9 mouse cellular contexts compared by ENCODE assay signal in genomic region chr15:6231308-6232103, GRCm38 (mm10).
DNase-seq lines count a peak whose midpoint lies in the region; ATAC-seq and TF ChIP-seq lines count a peak whose summit lies in the region.
"Had no signal": no experiment of that assay in that cellular context is flagged by ENCODE, and none has a peak within 500 bp of the region (broad histone marks: within the 10 kb centered on the region; RNA-seq: fewer than 3 reads in every experiment).

No protein-coding gene starts in this region.

- peak; percentile 83 for DNase-seq in heart, adult 11 months
- no peak for DNase-seq in heart, postnatal 25 days (ENCODE audit: low spot score)
- peak; percentile 30 for DNase-seq in midbrain, embryonic 14.5 days
- DNase-seq in midbrain, embryonic 10.5 days (ENCODE audit: low spot score), result no peak
- peak; percentile 40 for DNase-seq in brain, embryonic 14.5 days (ENCODE audit: low read depth)
- peak; percentile 31 to 45 for DNase-seq in kidney, postnatal 4 days
- no peak for DNase-seq in urinary bladder, postnatal 10 days (ENCODE audit: low spot score)
- DNase-seq in cerebellum, adult 9-11 months, result no peak

- ATAC-seq in midbrain, embryonic 14.5 days (ENCODE audit: low FRiP score, low TSS enrichment), result no peak

- H3K36me3 ChIP-seq in midbrain, embryonic 14.5 days (ENCODE audit: control insufficient read depth, insufficient read depth, low read length), result no peaks in the 10 kb centered on the region
- no peaks in the 10 kb centered on the region for H3K36me3 ChIP-seq in midbrain, embryonic 10.5 days
- H3K36me3 ChIP-seq: embryonic facial prominence, embryonic 13.5 days had no signal

- H3K9me3 ChIP-seq in midbrain, embryonic 14.5 days (ENCODE audit: control insufficient read depth, low read length), result no peaks in the 10 kb centered on the region
- H3K9me3 ChIP-seq in midbrain, embryonic 10.5 days (replicated peaks), result no peaks in the 10 kb centered on the region
- H3K9me3 ChIP-seq: embryonic facial prominence, embryonic 13.5 days had no signal

- no peak overlapping the region for H3K4me3 ChIP-seq in midbrain, embryonic 14.5 days (replicated peaks; ENCODE audit: low read depth, low read length)
- no peak overlapping the region for H3K4me3 ChIP-seq in midbrain, embryonic 10.5 days
- H3K4me3 ChIP-seq: embryonic facial prominence, embryonic 13.5 days had no signal

- intact Hi-C loops in heart, postnatal 25 days (cut with DNase I), result no loop called here

- no peak for TF ChIP-seq CTCF in brain, embryonic 14.5 days (IDR thresholded peaks at IDR 0.05; ENCODE audit: borderline replicate concordance, extremely low read depth, insufficient read depth, insufficient read length)

- no peaks in the 10 kb centered on the region for H3K4me1 ChIP-seq in midbrain, embryonic 14.5 days (ENCODE audit: control insufficient read depth, insufficient read depth, low read length)
- no peaks in the 10 kb centered on the region for H3K4me1 ChIP-seq in midbrain, embryonic 10.5 days
- H3K4me1 ChIP-seq: embryonic facial prominence, embryonic 13.5 days had no signal

- no peak overlapping the region for H3K9ac ChIP-seq in midbrain, embryonic 14.5 days (replicated peaks; ENCODE audit: low read length)
- H3K9ac ChIP-seq: embryonic facial prominence, embryonic 13.5 days had no signal

- no peak overlapping the region for H3K27ac ChIP-seq in midbrain, embryonic 14.5 days (replicated peaks; ENCODE audit: low read depth, low read length)
- H3K27ac ChIP-seq in midbrain, embryonic 10.5 days (replicated peaks), result no peak overlapping the region
- H3K27ac ChIP-seq: embryonic facial prominence, embryonic 13.5 days had no signal

- no peak for TF ChIP-seq POLR2A in brain, embryonic 14.5 days (IDR thresholded peaks at IDR 0.05; ENCODE audit: borderline replicate concordance, extremely low read depth, insufficient read depth, insufficient read length, poor library complexity, severe bottlenecking)

- no peaks in the 10 kb centered on the region for H3K27me3 ChIP-seq in midbrain, embryonic 14.5 days (ENCODE audit: control insufficient read depth, insufficient read depth, low read length)
- H3K27me3 ChIP-seq in midbrain, embryonic 10.5 days (ENCODE audit: low read depth, poor library complexity, severe bottlenecking), result no peaks in the 10 kb centered on the region
- H3K27me3 ChIP-seq: embryonic facial prominence, embryonic 13.5 days had no signal

- 78% methylated on average over 12 of the region's 12 CpGs for WGBS in midbrain, embryonic 14.5 days
- WGBS in midbrain, embryonic 10.5 days, result 89% methylated on average over 12 of the region's 12 CpGs

- no peak overlapping the region for H3K4me2 ChIP-seq in midbrain, embryonic 14.5 days (ENCODE audit: low read length)
- H3K4me2 ChIP-seq: embryonic facial prominence, embryonic 13.5 days had no signal

Comparison
In these comparisons a context has a peak if more than half of its experiments do, and no peak if none do; other contexts are left out.
1. DNase-seq: peak in heart, adult 11 months (single experiment), midbrain, embryonic 14.5 days (single experiment), brain, embryonic 14.5 days (single experiment) and kidney, postnatal 4 days (2 of 2); none in heart, postnatal 25 days (single experiment), midbrain, embryonic 10.5 days (single experiment), urinary bladder, postnatal 10 days (single experiment) and cerebellum, adult 9-11 months (single experiment).